Mouse (Mus musculus) kidney, postnatal 36 days (tissue): Measurements from ENCODE around the gene Golt1b.

ENCODE experiments used
- DNase-seq, 2 experiments: peaks; one replicate each; pipeline ENCODE4 v3.0.0; 2021 to 2022; ENCODE audit warnings: mixed read lengths in 2 of 2

Golt1b gene

DNA sequence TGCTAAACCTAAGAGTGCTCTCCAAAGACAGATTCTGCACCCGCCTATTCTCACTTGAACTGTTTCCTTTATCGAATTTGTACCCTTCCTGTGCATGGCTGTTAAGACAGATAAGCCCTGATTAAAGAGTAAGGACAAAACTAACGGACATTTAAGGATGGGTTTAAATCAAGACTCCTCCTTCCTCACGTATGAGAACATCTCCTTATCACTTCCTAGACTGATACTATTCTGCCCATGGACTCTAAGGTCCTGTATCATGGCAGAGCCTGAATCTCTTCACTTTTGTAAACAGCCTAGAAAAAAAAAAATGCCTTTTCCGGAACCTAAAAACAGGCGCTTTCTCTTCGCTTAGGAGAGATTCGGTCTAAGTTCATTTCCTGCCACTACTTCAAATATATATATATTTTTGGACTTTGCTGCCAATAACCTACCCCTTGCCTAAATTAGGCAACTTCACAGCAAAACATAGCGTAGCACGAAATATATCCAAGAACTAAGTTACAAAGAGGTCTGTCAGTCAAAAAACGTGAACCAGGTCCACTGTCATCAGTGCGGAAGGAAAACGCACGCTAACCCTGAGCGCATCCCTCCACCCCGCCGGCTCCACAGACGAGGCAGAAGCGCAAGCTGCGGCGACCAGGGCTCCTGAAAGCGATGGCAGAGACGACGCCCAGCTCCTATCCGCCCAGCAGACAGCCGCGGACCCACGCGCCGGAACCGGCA is 573 bp upstream of the Golt1b start:
- no peak for DNase-seq

DNA sequence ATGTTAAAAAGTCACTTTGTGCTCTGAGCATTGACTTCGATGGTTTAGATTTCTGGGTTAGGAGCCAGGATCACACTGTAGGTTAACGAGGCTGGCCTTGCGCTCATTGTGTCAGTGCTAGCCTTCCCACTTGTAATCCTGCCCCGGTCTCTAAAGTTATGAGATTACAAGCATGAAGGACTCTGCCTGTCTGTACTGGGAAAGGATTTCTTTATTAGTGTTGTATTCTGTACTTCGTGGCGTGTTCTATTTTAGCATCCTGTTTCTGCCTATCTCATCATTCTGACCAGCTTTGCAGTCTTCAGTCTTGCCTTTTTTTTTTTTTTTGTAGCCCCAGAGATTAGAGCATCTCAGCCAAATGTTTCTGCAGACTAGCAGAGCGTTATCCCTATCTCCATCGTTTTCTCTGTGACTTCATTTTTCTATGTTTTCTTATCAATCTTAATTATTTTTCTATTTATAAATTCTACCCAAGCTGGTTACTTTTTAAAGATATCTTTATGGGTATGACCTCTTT is 792 bp downstream of the Golt1b start:
- peak in 1 of 2 experiments; percentile 9 for DNase-seq

DNA sequence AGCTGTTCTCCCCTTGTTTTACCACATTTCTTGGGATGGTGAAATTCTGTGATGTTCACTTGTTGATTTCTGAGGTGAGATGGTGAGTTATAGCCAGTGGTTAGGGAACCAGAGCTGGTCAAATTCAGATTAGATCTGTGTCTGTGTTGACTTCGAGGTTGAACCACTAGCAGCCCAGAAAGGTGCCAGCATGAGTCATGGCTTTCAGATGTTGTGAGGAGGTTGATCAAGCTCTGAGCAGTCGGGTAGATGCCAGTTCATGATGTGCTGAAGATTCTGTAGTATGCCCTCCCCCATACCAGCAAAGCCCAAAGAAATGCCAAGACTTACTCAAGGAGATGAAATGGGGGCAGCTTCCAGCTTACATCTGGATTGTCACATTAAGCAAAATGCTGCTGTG is 2.1 kb downstream of the Golt1b start:
- no peak for DNase-seq

DNA sequence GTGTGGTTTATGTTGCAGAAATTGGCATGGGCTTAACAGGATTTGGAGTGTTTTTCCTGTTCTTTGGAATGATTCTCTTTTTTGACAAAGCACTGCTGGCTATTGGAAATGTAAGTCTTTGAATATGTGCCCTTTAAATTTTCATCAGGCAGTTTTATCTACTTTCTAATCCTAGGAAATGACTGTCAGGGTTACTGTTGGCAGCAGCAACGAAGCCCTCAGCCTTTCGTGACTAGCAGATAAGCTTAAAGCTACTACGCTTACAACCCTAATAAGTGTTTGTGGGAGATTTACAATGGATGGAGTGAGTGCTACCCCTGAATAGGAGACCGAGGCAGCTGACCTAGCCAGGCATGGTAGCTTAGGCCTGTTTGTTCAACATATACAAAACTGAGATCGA is 5.3 kb downstream of the Golt1b start:
- DNase-seq = no peak

DNA sequence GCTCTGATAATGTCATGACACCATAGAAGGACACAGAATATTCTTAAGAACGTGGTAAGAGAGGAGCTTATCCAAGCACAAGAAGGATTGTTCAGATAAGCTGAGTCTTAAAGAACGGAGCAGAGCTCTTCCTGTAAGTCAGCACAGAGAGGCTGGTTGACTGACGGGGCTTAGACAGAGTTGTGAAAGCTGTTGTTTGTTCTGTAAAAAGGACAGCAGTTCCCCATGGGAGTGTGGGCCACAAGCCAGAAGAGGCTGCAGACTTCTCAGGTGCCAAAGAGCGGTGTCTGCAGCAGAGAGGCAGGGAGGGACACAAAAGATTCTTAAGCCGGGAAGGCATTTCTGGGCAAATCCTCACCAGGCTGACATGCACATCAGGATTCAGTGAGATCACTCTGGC is 7.6 kb downstream of the Golt1b start:
- no peak for DNase-seq

DNA sequence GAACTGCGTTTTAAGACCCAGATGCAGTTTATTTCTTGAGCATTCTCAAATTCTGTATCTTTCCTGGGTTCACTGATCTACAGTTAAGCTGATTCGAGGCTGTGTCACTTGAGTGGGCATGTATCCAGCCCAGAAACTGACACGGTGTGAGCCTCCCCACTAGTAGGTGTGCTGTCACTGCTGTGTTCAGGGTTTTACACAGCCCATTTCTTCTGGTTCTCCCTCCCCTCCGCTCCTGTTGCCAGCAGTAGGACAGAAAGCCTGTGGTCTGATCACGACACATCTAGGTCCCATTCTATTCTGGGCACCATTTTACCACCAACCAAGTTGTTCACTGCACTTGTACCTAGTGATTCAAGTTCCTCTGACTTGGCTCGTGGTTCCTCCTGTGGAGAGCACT is 8.7 kb downstream of the Golt1b start:
- DNase-seq = no peak

DNA sequence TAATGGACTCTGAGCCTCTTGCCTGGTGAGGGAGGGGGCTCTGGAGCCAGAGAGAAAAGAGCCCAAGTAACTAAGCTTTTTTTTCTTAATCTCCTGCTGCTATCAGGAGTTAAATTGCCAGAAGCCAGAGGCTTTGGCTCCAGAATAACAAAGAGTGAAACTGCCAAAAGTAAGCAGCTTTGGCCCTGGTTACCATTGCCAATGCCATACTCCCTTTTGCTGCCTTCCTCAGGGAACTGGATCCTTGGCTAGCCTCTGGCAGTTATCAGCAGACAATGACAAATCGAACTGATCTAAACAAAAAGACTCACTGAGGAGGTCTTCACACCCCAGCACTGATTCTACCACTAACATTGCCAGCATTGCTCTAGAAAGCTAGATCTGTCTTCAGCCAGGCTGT is 24.1 kb downstream of the Golt1b start:
- DNase-seq = no peak

DNA sequence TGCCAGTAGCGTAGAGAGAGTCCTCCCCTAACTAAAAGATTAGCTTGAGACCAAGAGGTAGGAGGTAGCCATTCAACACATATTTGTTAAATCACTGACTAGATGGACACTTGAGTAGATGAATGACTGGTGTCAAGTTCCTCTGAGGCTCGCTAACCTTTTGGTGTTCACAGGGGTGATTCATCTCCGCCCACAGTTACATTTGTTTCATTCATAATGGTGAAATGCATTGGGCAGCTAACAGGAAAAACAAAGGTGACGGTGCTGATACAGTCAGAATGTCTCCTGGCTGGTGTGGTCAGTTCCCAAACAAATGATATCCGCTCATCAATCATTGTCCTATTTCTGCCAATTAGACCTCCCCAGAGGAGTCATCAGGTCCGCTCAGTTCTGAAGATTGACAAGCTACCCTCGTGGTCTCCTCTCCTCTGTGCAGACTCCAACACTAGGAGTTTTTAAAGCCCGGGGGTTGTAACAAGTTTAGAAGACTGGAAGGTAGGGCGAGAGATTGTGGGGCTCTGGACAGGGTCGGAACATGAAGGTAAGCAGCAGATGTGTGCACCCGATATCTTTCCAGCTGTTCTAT is 26.0 kb downstream of the Golt1b start, which contains the start of gene Spx:
TSS of gene Spx (plus strand) at position 536 of the 586 bp plus-strand sequence.
- DNase-seq = no peak

DNA sequence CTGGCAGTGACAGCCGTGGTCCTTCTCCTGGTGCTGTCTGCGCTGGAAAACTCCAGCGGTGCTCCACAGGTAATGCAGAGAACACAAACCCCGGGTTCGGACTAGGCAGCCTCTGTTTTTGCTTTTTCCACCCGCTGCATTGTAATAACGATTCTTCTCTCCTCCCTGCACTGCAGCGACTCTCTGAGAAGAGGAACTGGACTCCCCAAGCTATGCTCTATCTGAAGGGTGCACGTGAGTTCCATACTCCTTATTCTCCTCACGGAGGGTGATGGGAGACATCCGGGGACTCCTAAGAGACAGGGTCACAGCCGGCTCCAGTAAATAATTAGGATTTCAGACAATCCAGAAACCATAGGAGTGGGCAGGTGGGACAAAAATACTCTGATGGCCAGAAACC is 26.8 kb downstream of the Golt1b start:
- DNase-seq = no peak

DNA sequence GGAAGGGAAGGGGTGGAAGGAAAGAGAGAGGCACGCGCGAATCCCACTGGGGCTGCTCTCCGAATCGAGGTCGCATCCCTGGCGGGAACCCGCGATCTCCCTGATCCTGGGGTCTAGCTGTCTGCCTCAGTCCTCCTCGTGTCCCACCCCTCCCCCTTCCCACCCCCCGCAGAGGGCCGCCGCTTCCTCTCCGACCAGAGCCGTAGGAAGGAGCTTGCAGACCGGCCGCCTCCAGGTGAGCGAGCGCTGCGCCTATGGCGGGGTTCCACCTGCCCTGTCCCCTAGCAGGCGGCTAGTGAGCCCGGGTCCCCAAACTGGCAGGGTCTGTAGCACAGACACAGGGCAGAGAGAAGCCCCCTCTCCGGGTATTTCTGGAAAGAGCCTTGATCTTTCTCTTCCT is 27.6 kb downstream of the Golt1b start:
- DNase-seq = peak in 1 of 2 experiments; percentile 9

DNA sequence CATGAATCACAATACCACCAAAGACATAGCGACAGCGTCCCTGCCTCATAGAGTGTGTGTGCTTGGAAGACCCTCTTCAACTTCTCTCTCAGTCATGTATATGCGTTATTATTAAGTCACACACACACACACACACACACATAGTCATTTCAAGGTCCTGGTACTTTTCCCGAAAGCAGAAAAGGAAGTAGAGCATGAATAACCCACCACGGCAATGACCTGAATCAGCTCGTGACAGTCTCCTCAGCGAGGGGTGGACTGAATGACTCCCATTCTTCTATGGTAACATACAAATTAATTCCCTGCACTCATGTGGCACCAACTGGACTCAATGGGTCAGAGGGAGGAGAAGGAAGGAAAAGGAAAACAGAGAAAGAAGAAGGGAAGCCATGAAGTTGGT is 38.0 kb downstream of the Golt1b start:
- no peak for DNase-seq

DNA sequence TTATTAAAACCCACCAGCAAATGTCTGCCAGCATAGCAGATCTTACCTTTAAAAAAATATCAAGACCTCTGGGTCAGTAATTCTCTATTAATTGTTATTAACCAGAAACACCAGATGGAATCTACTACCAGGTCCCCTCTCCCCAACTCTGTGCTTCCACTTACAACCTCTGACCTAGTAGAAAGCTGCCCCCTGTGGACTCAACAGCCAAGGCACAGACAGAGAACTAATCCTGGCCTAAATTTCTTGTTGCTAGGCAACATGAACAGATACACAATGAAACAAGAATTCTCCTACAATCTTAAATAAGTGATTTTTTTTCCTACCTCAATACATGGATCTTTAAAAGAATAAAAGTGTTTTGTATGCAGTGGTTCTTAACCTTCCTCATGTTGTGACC is 42.1 kb downstream of the Golt1b start:
- no peak for DNase-seq

DNA sequence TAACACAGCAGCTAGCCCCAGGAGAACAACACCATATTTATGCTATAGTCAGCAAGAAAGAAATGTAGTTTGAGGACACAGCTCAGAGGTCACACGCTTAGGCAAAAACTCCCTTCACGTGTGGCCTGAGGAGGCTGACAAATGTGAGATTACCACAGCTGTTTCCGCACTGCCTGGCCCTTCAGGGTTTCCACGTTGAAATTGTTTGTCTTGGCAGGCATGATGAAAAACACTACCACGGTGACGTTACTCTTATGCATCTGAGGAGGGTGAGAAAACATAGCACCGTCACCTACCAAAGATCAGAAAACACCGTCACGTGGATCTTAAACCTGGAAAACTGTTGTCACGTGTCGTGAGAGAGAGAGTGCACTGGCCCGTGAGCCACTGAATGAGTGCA is 64.4 kb downstream of the Golt1b start:
- peak in 1 of 2 experiments; percentile 4 for DNase-seq

DNA sequence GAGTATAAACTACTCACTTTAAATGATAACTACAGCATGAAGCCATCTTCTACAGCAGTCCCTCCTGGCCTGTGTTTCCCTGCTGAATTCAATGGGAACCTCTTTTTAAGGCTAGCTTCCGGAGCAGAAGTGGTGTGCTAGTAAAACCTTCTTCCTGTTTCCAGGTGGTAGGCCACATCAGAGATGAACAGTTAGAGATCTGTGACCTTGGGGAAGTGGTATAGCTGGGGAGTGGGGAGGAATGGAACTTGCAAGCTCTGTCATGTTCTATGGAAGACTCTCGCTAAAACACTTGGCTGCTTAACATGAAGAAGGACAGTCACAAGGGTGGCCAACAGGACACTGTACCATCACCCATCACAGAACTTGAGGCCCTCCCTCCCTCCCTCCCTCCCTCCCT is 66.3 kb downstream of the Golt1b start:
- DNase-seq = no peak
